Mouse (Mus musculus): ENCODE results near the gene Rars2.
"Not testable (repeated sequence)": the region's sequence is repeated elsewhere in the genome, so short reads cannot be mapped to it uniquely, and the experiment has no call there.

The Rars2 gene

DNA sequence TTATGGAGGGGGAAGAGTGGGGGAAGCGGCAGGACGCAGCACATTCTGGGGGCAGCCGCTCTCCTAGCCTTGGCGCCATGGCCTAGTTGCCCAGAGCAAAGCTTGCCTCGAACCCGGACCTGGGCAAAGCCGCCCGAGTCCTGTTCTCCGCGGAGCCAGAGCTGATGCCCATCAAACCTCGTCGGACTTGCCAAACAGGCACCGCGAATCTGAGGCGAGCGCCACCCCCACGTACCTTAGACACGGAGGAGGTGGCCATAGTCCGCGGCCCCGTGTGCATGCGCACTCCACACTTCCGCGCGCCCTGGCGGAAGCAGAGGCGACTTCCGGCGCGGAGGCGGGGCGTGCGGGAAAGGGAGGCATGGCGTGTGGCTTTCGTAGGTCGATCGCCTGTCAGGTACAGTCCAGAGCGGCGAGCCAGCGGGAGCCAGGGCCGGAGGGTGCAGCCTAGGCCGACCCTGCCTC, at the start of gene Rars2, which contains the start of gene Orc3:
Gene Rars2, plus strand, starts transcription at position 328 of the 465 bp plus-strand sequence.
Gene Orc3, minus strand, starts transcription at position 315 of the 465 bp plus-strand sequence.
- DNase-seq (ENCODE audit: low spot score) = peak; percentile 91

DNA sequence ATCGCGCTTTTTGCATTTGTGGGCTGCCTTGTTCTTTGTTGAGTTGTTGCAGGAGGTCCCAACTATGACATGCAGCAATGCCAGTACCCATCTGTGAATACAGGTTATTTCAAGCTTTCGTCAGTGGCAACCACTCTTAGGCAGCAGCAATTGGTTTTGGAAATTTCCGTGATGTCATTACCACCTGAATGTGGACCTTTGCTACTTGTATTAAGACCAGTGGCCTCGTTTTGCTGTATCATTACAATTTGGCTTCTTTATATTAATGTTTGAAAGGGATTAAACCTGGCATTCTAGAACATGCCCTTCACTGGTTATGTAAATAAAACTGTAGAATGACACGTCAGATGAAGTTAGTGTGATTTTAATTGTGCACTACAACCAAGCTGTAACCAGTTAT, 48.5 kb upstream of the Rars2 start:
- DNase-seq (ENCODE audit: low spot score) = no peak

GRCm38 (mm10) chr4:34572876-34573275, 41.9 kb upstream of the Rars2 start:
- no peak for DNase-seq (ENCODE audit: low spot score)

DNA sequence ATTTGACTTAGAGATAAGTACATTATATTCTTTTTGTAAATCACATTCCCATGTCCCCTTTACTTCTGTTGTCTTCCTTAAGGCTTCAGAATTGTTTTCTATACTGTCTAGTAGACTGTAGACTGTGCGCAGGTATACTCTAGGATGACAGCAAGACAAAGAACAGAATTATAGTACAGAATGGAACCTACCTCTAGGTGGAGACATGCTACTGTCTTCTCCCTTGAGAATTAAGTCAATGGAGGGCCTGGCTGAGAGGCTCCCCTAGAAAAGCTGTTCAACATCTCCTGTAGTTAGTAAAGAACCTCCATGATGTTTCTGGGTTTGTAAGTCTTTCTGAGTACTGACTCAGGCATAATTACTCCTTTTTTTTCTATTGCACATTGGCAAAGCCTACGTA, 37.7 kb upstream of the Rars2 start:
- DNase-seq (ENCODE audit: low spot score) = no peak

GRCm38 (mm10) chr4:34579215-34579614, 35.5 kb upstream of the Rars2 start:
- no peak for DNase-seq (ENCODE audit: low spot score)

- not testable (repeated sequence) for DNase-seq (ENCODE audit: low spot score)
Observed at GRCm38 (mm10) chr4:34581489-34581888, 33.3 kb upstream of the Rars2 start.

GRCm38 (mm10) chr4:34581990-34582389, 32.8 kb upstream of the Rars2 start:
- DNase-seq (ENCODE audit: low spot score) = no peak

GRCm38 (mm10) chr4:34582476-34582875, 32.3 kb upstream of the Rars2 start:
- DNase-seq (ENCODE audit: low spot score) = no peak

- no peak for DNase-seq (ENCODE audit: low spot score)
Observed at GRCm38 (mm10) chr4:34583427-34583826, 31.3 kb upstream of the Rars2 start.

DNA sequence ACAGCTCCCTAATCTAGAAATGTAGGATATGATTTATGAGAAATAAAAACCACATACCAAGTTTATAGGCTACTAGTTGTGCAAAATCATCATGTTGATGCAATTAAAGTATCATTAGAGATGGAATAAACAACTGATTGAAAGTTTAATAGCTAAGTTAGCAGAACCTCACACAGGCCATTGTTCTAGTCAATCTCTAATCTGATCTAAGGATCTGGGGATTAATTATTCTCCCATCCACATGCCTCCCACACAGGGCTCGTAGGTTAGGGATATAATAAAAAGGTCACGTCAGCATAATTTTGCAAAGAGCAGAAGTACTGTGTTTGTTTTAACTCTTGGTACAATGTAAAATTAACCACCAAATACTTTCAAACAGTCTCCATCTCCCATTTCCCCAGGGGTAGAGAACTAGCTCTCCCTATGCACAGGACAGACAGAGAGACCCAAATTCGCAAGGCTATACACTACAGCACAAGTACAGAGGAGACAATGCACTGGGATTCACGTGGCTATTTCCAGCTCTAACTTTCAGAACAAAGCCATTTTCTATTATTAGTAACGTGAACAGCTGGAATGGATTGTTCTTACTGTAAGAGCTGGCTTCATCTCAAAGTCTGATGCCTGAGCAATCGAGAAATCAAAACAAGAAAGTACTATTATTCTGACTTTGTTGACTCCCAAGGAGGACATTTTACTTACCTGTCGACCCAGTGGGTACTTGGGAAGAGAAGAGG, 29.7 kb upstream of the Rars2 start:
- DNase-seq (ENCODE audit: low spot score) = no peak

GRCm38 (mm10) chr4:34603123-34603522, 11.6 kb upstream of the Rars2 start:
- no peak for DNase-seq (ENCODE audit: low spot score)

- DNase-seq (ENCODE audit: low spot score) = no peak
Observed at GRCm38 (mm10) chr4:34606658-34607057, 8.1 kb upstream of the Rars2 start.

- DNase-seq (ENCODE audit: low spot score) = no peak
Observed at GRCm38 (mm10) chr4:34613571-34614145, 1.1 kb upstream of the Rars2 start.

DNA sequence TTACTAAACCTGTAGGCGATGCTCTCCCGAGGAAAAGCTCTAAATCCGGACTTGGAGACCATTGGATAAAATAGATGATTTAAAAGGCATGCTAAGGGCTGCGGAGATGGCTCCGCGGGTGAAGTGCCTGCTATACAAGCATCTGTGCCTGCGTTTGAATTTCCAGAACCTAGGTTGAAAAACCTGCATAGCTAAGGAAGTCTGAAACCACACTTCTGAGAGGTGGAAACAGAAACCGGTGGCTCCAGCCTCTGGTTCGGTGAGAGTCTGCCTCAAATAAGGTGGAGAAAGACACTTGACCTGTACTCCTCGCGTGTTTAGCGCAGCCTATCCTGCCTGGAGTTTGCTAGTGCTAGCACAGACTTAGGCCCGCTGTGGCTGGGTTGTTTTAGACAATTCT, 546 bp downstream of the Rars2 start:
- no peak for DNase-seq (ENCODE audit: low spot score)

- DNase-seq (ENCODE audit: low spot score) = no peak
Observed at GRCm38 (mm10) chr4:34616146-34616545, 1.4 kb downstream of the Rars2 start.

- no peak for DNase-seq (ENCODE audit: low spot score)
Observed at GRCm38 (mm10) chr4:34625556-34625955, 10.8 kb downstream of the Rars2 start.

DNA sequence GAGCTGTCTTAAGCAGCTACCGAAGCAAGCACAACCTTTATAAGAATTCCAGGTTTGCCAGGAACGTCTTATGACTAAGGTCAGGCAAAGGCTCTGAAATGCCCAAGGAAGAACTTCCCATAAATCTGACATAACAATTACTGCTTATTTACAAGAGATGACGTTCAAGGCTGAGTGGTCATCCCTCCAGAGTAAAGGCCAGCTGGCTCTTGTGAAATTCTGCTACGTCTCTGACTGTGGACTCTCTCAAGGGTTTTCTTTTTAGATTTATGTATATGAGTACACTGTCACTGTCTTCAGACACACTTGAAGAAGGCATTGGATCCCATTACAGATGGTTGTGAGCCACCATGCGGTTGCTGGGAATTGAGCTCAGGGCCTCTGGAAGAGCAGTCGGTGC, 11.6 kb downstream of the Rars2 start:
- no peak for DNase-seq (ENCODE audit: low spot score)

DNA sequence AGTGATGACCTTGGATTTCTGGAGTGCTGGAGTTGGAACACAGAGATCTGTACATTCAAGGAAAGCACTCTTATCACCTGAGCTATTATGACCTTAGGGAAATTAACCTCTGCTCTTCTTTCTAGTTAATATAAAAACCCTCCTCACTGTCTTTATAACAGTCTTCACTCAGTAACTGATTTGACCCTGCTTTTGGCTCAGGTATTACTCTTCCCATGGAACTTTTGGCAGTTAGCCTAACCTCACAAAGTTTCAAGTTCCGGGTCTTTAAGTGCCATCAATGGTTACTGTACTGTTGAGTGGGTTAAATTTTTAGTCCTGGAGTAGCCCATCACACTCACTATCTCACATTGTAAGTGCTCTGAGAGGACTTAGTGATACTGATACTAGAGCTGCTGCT, 15.2 kb downstream of the Rars2 start:
- DNase-seq (ENCODE audit: low spot score) = no peak

DNA sequence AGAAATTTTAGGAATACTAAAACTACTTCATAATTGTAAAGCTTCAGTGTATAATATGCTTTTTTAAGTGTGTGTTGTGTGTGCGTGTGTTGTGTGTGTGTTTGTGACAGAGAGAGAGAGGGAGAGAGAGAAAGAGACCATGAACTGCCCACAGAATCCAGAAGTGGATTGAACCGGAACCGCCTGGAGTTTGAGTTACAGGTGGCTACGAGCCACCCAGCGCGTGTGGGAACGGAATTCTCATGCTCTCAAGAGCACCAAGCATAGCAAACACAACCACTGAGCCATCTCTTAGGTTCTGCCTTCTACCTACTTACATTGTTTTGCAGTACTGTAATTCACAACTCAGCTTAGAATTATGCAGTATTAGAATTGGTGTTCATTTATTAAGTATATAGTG, 19.4 kb downstream of the Rars2 start:
- no peak for DNase-seq (ENCODE audit: low spot score)

DNA sequence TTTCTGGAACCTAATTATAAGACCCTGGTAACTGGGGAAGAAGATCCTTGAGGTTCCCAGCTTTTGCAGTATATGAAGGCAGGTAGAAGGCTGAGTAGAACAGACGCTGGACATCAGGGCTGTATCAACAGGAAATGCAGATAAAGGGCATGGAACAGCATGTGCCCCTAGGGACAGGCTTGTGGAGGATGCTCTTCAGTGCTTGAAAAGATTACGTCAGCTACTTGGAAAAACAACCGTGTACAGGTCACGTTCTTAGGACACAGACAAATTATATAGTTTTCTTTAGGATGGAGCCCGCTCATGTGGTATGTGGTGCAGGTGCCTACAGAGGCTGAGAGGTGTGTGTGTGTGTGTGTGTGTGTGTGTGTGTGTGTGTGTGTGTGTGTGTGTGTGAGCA, 21.3 kb downstream of the Rars2 start:
- no peak for DNase-seq (ENCODE audit: low spot score)

DNA sequence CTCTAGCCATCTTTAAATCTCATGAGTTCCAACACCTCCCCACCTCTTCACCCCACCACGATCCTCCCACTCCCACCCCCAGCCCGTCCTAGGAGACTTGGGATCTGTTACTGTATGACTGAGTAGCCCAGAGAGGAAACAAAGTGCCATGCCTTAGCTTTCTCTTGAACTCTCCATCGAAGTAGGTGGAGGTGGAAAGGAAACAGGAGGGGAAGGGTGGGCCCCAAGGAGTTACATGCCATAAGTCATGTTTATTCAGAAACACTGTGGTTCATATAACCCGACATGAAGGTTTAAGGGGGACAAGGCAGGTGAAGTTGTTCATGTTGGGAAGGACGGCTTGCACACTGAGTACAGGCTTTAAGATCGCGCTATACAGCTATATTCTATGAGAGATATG, 22.6 kb downstream of the Rars2 start:
- no peak for DNase-seq (ENCODE audit: low spot score)

GRCm38 (mm10) chr4:34637851-34638250, 23.1 kb downstream of the Rars2 start:
- no peak for DNase-seq (ENCODE audit: low spot score)

GRCm38 (mm10) chr4:34639745-34640364, 25.1 kb downstream of the Rars2 start:
- no peak for DNase-seq (ENCODE audit: low spot score)
